Mouse (Mus musculus) heart, postnatal 10 days (tissue): Measurements from ENCODE around the gene Arhgef3. TPM values are rescaled to one million over a fixed set of nuclear protein-coding genes. Genes with fewer than 3 reads are reported as not detected.

Source experiments
- DNase-seq, 2 experiments: peaks; one replicate each; pipeline ENCODE4 v3.0.0; 2021
- intact Hi-C: fragments of 180-260 bp; cut with DNase I; formaldehyde crosslinking; loops from one replicate; pipeline ENCODE4 v1.15.1; 2025
- total RNA-seq, 2 experiments: library from RNA; stranded (reverse); gene quantifications; 2 replicates each; pipeline ENCODE4 v1.2.3; 2021

Arhgef3 gene
- total RNA-seq, 2 experiments from 2014 or later, result 32.4 to 33.5 TPM

GRCm38 (mm10) chr14:27219668-27220067 lies 105.0 kb downstream of the Arhgef3 start:
- intact Hi-C loops, result no loop called here
- DNase-seq, result no peak

DNA sequence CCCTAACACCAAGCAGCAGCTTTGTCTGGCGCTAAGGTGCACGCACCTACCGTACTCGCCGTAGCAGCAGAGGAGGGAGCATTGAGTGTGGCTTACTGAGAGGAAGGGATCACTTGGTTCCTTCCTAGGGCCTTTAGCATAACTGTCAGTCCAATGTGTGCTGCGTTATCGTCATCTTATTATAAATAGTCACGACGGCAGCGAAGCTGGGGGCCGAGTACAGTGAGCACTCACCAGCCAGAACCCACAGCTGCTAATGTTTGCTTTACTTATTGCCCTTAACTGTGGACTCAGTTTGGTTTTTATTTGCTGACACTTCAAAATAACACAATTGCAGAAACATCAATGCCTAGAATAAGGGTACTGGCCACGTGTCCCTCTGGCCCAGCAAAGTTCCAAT lies 105.6 kb downstream of the Arhgef3 start:
- no peak for DNase-seq
- intact Hi-C loops, result no loop called here

DNA sequence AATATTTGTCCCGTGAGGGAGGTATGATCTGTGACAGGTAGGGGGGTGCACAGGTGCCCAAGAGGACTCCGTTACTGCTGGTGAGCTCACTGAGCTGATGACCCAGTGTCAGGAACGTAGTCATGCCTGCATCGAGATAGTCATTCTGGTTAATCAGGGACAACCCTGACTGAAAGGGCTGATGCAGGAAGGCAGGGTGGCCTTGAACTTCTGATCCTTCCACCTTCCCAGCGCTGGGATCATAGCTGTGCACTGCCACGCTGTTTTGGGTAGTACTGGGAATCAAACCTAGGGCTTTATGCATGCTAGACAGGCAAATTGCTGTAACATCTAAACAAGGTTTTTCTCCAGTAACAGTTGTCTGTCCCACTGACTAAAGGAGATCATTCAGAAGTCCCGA lies 109.9 kb downstream of the Arhgef3 start:
- intact Hi-C loops, result loop anchor here (5.0 kb wide), 1 partner anchor 32 kb away; no protein-coding TSS in a partner anchor
- DNase-seq, result no peak

DNA sequence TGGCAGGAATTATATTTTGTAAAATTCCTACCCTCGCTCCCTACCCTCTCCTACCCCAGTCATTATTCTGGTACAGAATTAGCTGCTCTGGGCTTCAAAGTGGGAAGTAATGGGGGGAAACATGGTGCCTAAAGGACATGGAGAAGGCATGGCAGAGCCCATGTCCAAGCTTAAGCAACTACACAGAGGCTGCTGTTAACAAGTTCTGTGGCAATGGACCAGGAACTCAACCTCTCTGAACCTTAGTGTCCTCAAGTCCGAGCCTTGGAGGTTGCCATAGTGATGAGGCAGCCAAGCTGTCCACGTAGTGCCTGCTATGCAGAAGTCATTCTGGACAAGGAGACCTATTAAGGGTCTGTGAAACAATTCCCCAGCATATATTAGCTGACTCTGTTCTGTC lies 111.6 kb downstream of the Arhgef3 start:
- no peak for DNase-seq
- intact Hi-C loops, result loop anchor here (5.0 kb wide), 1 partner anchor 34 kb away; no protein-coding TSS in a partner anchor

GRCm38 (mm10) chr14:27228288-27228687 lies 113.6 kb downstream of the Arhgef3 start:
- intact Hi-C loops, result loop anchor here (5.0 kb wide), 1 partner anchor 36 kb away; no protein-coding TSS in a partner anchor
- DNase-seq, result peak in 1 of 2 experiments; percentile 27

DNA sequence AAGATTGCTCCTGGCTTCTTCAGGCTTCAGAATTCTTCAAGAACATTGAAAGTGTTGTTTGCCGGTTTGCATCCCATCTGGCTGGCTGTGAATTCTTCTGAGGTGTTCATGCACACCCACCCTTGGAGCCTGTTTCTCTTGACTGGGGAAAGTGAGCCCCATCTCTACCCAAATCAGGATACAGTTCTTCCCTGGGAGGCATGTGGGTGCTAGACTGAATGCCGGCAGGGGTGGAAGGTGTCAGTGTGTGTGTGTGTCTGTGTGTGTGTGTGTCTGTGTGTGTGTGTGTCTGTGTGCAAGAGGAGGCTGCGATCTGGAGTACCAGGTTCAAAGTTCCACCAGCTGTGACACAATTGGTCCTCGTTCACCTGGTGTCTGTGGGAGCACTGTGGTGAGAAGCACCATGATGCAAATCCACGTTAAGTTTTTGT lies 114.3 kb downstream of the Arhgef3 start:
- DNase-seq, result no peak
- intact Hi-C loops, result loop anchor here (5.0 kb wide), 1 partner anchor 37 kb away; no protein-coding TSS in a partner anchor

GRCm38 (mm10) chr14:27229441-27230147 lies 114.9 kb downstream of the Arhgef3 start:
- DNase-seq, result peak; percentile 38 to 55
- intact Hi-C loops, result loop anchor here (5.0 kb wide), 1 partner anchor 37 kb away; no protein-coding TSS in a partner anchor

GRCm38 (mm10) chr14:27230262-27231022 lies 115.7 kb downstream of the Arhgef3 start:
- intact Hi-C loops, result no loop called here
- DNase-seq, result peak; percentile 74 to 76

- no peak for DNase-seq
- intact Hi-C loops, result no loop called here
These were observed 116.8 kb downstream of the Arhgef3 start for GRCm38 (mm10) chr14:27231506-27231905.

- DNase-seq, result no peak
- intact Hi-C loops, result no loop called here
These were observed 117.5 kb downstream of the Arhgef3 start for GRCm38 (mm10) chr14:27231974-27232780.

GRCm38 (mm10) chr14:27233056-27233455 lies 118.4 kb downstream of the Arhgef3 start:
- intact Hi-C loops, result no loop called here

DNA sequence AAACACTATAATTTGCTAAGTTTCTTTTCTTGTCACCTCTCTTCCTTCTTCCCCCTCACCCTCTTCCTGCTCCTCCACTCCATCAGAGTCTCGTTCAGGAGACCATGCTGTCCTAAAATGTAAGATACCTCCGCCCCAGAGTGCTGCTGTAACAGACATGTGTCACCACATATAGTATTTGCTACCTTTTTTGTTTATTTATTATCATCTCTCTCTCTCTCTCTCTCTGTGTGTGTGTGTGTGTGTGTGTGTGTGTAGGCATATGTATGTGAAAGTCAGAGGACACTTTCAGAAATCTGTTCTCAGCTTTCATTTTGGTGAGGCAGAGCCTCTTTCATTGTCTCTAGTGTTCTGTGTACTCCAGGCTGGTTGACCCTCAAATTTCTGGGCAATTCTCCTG lies 119.0 kb downstream of the Arhgef3 start:
- intact Hi-C loops, result no loop called here
- no peak for DNase-seq

More at GRCm38 (mm10) chr14:27233056-27233455, 118.4 kb downstream of the Arhgef3 start:
- no peak for DNase-seq

DNA sequence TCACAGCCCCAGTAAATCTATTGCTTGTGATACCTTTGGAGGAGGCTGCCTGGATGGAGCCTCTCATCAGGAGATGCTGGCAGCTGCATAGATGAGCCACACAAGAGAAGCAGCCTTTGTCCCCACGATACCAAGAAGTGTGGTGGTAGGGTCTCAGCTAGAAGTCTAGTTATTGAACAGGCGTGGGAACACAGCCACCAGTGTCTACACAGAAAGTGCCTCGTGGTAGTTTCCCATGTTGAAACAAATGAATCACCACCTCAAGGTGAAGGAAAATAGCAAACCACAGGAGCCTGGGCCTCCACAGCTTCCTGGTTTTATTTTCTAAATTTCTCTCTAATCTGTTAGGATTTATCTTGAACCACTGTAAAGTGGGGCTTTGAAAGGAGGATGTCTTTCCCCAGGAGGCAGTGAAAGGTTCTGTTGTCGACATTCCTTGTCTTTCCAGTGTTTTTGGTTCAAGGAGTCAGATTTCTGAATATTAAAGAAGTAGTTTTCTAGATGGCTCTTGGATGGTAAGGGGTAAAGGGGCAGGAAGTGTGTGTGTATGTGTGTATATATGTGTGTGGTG lies 119.7 kb downstream of the Arhgef3 start:
- no peak for DNase-seq
- intact Hi-C loops, result no loop called here

DNA sequence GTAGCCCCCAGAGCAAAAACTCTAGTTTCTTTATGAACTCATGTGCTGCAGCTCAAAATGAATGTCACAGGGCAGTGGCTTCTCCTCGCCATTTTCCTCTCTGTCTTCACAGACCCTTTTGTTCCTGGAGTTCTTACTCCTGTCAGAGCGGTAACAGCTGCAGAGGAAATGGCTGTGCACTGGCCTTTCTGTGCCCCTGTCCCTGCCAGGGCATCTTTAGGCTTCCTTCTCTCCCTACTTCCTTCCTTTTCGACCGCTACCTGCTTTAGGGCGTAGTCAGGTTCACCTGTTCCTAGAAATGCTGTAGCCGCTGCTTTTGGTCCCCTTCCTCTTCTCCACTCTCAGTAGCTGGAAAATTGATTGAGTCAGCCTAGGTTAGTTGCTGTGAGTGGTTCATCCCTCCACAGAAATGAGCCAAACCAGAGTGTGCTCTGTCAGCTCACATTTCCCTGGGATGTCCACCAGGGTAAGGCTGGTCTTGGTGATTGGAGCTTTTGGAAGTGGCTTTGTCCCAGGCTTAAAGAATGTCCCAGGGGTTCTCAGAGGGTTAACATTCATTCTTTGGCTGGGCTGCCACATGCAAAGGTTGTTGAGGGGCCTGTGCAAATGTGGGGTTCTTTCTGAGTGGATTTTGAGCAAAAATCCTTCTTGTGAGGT lies 121.3 kb downstream of the Arhgef3 start:
- intact Hi-C loops, result loop anchor here (5.0 kb wide), 2 partner anchors 49 to 101 kb away; no protein-coding TSS in a partner anchor
- peak in 1 of 2 experiments; percentile 27 for DNase-seq

DNA sequence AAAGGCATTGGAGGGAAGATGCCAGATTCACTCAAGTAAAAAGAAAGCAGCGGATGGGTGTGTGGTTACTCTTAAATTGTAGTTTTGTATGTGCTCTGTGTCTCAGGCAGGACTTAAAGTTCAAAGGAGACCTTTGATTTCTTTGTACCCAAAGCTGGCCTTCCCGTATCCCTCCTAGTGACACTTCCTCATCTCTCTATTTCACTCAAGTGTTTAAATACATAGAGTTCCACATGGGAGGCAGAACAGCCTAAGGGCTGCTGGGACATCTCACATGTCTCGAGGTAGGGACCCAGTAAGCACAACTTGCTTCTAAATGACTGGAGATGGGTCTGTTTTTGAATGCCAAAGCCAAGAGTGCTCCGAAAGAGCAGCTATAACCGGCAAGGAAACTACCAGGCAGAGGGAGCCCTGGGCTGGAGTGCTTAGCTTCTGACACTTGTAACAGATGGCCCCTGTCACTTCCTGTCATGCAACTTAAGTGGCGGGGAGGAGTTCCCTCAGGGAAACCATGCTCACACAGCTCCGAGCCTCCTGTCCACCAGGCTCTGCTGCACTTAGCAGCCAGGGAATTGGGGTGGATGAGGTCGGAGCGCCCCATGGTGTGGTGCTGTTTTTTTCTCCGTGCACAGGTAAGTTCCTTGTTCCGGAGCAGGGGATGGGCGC lies 123.0 kb downstream of the Arhgef3 start:
- peak; percentile 82 to 83 for DNase-seq
- intact Hi-C loops, result loop anchor here (5.0 kb wide), 2 partner anchors 50 to 100 kb away; no protein-coding TSS in a partner anchor

- no peak for DNase-seq
- intact Hi-C loops, result loop anchor here (5.0 kb wide), 2 partner anchors 51 to 99 kb away; no protein-coding TSS in a partner anchor
These were observed 124.0 kb downstream of the Arhgef3 start for GRCm38 (mm10) chr14:27238600-27239118.

DNA sequence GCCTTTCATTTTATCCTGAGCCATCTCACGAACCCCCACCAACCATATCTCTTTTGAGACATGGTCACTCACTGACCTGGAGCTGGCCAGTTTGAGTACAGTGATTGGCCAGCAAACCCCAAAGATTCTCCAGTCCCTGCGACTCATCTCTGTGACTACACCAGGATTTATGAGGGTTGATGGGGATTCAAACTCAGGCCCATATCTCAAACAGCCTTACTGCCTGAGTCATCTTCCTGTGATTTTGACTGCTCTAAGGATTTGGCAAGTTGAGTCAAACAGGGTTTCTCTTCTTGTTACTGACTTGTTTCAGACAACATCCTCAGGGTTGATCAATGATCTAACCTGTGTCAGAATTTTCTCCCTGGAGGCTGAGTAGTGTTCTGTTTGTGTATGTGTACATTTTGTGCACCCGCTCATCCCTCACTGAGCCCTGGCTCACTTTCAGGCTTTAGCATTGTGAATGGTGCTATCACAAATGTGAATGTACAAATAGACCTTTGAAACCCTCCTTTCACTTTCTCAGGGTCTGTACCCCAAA lies 124.9 kb downstream of the Arhgef3 start:
- intact Hi-C loops, result loop anchor here (5.0 kb wide), 2 partner anchors 52 to 98 kb away; no protein-coding TSS in a partner anchor
- DNase-seq, result no peak

GRCm38 (mm10) chr14:27242253-27242652 lies 127.6 kb downstream of the Arhgef3 start:
- peak; percentile 48 to 50 for DNase-seq
- intact Hi-C loops, result no loop called here
